Comparison of ENCODE assay signal across 28 mouse cellular contexts in the genomic region with DNA sequence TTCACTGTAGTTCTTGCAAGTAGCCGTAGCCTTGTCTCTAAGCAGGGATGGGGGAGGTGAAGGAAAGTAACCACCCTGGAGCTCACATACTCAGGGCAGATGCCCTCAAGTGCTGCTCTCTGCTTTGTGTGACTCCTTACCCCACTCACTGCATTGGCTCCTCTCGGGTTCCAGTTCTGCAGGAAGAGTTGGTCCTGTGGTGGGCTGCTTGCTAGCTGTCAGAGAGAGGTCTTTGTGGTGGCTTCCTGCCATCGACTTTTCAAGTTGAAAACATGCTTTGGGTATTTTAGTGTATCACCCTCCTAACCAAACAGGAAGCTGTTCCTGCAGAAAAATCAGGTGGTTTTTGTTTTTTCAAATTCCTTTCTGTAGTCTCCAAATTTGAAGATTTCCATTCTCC. TPM values are rescaled to one million over a fixed set of nuclear protein-coding genes. Genes with fewer than 3 reads are reported as not detected.
DNase-seq lines count a peak whose midpoint lies in the region; ATAC-seq lines count a peak whose summit lies in the region.
"Had no signal": no experiment of that assay in that cellular context is flagged by ENCODE, and none has a peak within 500 bp of the region (broad histone marks: within the 10 kb centered on the region; RNA-seq: fewer than 3 reads in every experiment).

No protein-coding gene starts in this region.

- peak; percentile 10 for DNase-seq in kidney, postnatal 14 days
- DNase-seq in kidney, postnatal 10 days = no peak
- DNase-seq in CD4-positive helper T cell, adult 2 months (ENCODE audit: low read depth, low spot score) = peak; percentile 66
- peak; percentile 20 for DNase-seq in induced T-regulatory cell, adult 2 months (ENCODE audit: low read depth)
- peak; percentile 64 to 68 for DNase-seq in thymus, postnatal 10 days (ENCODE audit: low spot score in 2 of 2)
- DNase-seq in left cerebral cortex, postnatal 4 days = no peak
- no peak for DNase-seq in forebrain, embryonic 10.5 days (ENCODE audit: extremely low spot score, low spot score)
- DNase-seq: adrenal gland, postnatal 25 days; cerebellum, adult 9-10 months; gastrocnemius, postnatal 10 days; heart, adult 18-20 months; heart, postnatal 14 days; kidney, adult 9 months; kidney, postnatal 36 days; liver, postnatal 0 days had no signal

- no peaks in the 10 kb centered on the region for H3K9me3 ChIP-seq in forebrain, embryonic 10.5 days
- no peaks in the 10 kb centered on the region for H3K9me3 ChIP-seq in forebrain, embryonic 15.5 days
- H3K9me3 ChIP-seq: embryonic facial prominence, embryonic 15.5 days; heart, embryonic 13.5 days; hindbrain, embryonic 12.5 days; intestine, embryonic 15.5 days; limb, embryonic 10.5 days; midbrain, embryonic 12.5 days had no signal

- intact Hi-C loops in left cerebral cortex, postnatal 4 days (cut with DNase I) = no loop called here

- no peak overlapping the region for H3K9ac ChIP-seq in forebrain, embryonic 15.5 days (replicated peaks)
- H3K9ac ChIP-seq: embryonic facial prominence, embryonic 15.5 days; heart, embryonic 13.5 days; hindbrain, embryonic 12.5 days; intestine, embryonic 15.5 days; liver, postnatal 0 days; midbrain, embryonic 12.5 days had no signal

- no peak overlapping the region for H3K4me3 ChIP-seq in forebrain, embryonic 10.5 days
- H3K4me3 ChIP-seq in forebrain, embryonic 15.5 days = no peak overlapping the region
- H3K4me3 ChIP-seq: embryonic facial prominence, embryonic 15.5 days; heart, embryonic 13.5 days; hindbrain, embryonic 12.5 days; intestine, embryonic 15.5 days; left cerebral cortex, adult 2 months; limb, embryonic 10.5 days; midbrain, embryonic 12.5 days had no signal

- H3K27me3 ChIP-seq in forebrain, embryonic 10.5 days (ENCODE audit: poor library complexity, severe bottlenecking) = no peaks in the 10 kb centered on the region
- no peaks in the 10 kb centered on the region for H3K27me3 ChIP-seq in forebrain, embryonic 15.5 days
- H3K27me3 ChIP-seq: embryonic facial prominence, embryonic 15.5 days; heart, embryonic 13.5 days; hindbrain, embryonic 12.5 days; intestine, embryonic 15.5 days; midbrain, embryonic 12.5 days had no signal

- 76% methylated on average over 3 of the region's 3 CpGs for WGBS in forebrain, embryonic 10.5 days
- 92% methylated on average over 3 of the region's 3 CpGs for WGBS in forebrain, embryonic 15.5 days

- H3K4me2 ChIP-seq in forebrain, embryonic 15.5 days (replicated peaks) = no peak overlapping the region
- H3K4me2 ChIP-seq: embryonic facial prominence, embryonic 15.5 days; heart, embryonic 13.5 days; hindbrain, embryonic 12.5 days; intestine, embryonic 15.5 days; midbrain, embryonic 12.5 days had no signal

- no peak for ATAC-seq in forebrain, embryonic 15.5 days (replicated peaks)
- ATAC-seq: forebrain, embryonic 16.5 days; intestine, embryonic 15.5 days; liver, postnatal 0 days; lung, postnatal 0 days had no signal

- H3K27ac ChIP-seq in forebrain, embryonic 10.5 days = no peak overlapping the region
- no peak overlapping the region for H3K27ac ChIP-seq in forebrain, embryonic 15.5 days (replicated peaks)
- H3K27ac ChIP-seq: embryonic facial prominence, embryonic 15.5 days; heart, embryonic 13.5 days; hindbrain, embryonic 12.5 days; intestine, embryonic 15.5 days; limb, embryonic 10.5 days; macrophage; midbrain, embryonic 12.5 days had no signal

- no peaks in the 10 kb centered on the region for H3K4me1 ChIP-seq in forebrain, embryonic 10.5 days
- H3K4me1 ChIP-seq in forebrain, embryonic 15.5 days = no peaks in the 10 kb centered on the region
- H3K4me1 ChIP-seq: embryonic facial prominence, embryonic 15.5 days; heart, embryonic 13.5 days; hindbrain, embryonic 12.5 days; intestine, embryonic 15.5 days; limb, embryonic 10.5 days; midbrain, embryonic 12.5 days had no signal

- H3K36me3 ChIP-seq in forebrain, embryonic 10.5 days (replicated peaks) = no peaks in the 10 kb centered on the region; the same call in 1 of the 2 replicates
- no peaks in the 10 kb centered on the region for H3K36me3 ChIP-seq in forebrain, embryonic 15.5 days
- H3K36me3 ChIP-seq: embryonic facial prominence, embryonic 15.5 days; hindbrain, embryonic 12.5 days; intestine, embryonic 15.5 days had no signal

RNA-seq across cellular contexts. Expression of a gene that starts 58.9 kb away (rescaled TPM):
- 1 to 10 TPM; 2.3 to 2.5 TPM for total RNA-seq in left cerebral cortex, postnatal 4 days (2021)
- 3.5 and 4.3 TPM in 2 replicates for polyA plus RNA-seq in forebrain, embryonic 10.5 days (2016; fragmentation: Nextera tagmentation; extraction: Ambion mirVana)
- polyA plus RNA-seq in forebrain, embryonic 15.5 days (2015; fragmentation: Nextera tagmentation; extraction: Ambion mirVana) = 8.7 and 12.0 TPM in 2 replicates
- total RNA-seq: liver, adult 2 months; monocyte, adult 5-6 weeks had no signal
- polyA plus RNA-seq: macrophage had no signal

RNA-seq across cellular contexts. Expression of a gene that starts 59.1 kb away (rescaled TPM):
- total RNA-seq in left cerebral cortex, postnatal 4 days (2021) = 10 to 100 TPM; 47.1 to 50.1 TPM
- polyA plus RNA-seq in forebrain, embryonic 10.5 days (2016; fragmentation: Nextera tagmentation; extraction: Ambion mirVana) = 50.9 and 54.3 TPM in 2 replicates
- 108 and 112 TPM in 2 replicates for polyA plus RNA-seq in forebrain, embryonic 15.5 days (2015; fragmentation: Nextera tagmentation; extraction: Ambion mirVana)

Comparison
In these comparisons a context has a peak if more than half of its experiments do, and no peak if none do; other contexts are left out.
1. DNase-seq: peak in kidney, postnatal 14 days (single experiment), CD4-positive helper T cell, adult 2 months (single experiment), induced T-regulatory cell, adult 2 months (single experiment) and thymus, postnatal 10 days (2 of 2); none in kidney, postnatal 10 days (single experiment), left cerebral cortex, postnatal 4 days (single experiment) and forebrain, embryonic 10.5 days (single experiment).